Mouse (Mus musculus): Measurements from ENCODE around the gene Rpl27. TPM values are rescaled to one million over a fixed set of nuclear protein-coding genes. Genes with fewer than 3 reads are reported as not detected.
"Not testable (repeated sequence)": the region's sequence is repeated elsewhere in the genome, so short reads cannot be mapped to it uniquely, and the experiment has no call there.

Rpl27 gene
- total RNA-seq, 2 experiments from 2014 or later = 31.5 to 34.7 TPM

DNA sequence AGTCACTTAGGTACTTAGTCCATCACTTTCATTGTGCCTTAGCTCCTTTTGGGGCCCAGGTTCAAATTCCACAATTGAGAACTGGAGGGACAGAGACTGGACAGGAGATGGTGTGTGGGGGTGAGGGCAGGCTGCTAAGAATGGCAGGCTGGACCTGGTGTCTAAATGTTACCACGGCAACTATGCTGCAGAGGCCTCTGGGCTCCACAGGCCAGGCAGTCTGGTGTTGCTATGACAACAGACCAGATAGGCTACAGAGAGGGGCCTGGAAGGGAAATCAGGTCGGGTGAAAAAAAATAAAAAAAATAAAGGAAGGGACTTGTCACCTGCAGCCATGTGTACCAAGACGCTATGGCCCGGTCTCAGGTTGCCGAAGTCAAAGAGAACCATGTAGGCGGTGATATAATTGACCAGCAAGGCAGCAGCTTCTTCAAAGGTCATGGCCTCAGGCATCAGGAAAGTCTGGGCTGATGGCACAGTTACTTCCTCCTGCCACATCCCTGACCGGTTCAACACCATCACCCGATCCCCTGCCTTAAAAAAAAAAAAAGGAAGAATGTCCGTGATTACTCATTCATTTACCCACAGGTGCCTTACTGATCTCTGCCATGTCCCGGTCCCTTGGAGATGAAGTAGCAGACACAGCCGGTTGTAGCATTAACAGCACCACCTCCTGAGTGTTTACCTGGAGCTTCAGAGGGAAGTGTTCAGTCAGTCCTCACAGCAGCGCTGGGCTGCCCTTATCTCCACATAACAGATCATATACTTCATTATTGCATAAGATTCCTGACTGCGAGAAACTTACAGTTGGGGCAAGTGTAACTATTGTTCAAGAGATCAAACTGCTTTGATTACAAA lies 20.7 kb downstream of the Rpl27 start:
- Histone ChIP-seq H3K27ac (no peak overlapping the region), H3K4me3 (no peak overlapping the region)
- no peak for TF ChIP-seq CTCF (IDR thresholded peaks at IDR 0.05)
- DNase-seq (ENCODE audit: extremely low spot score in 1 of 2, low spot score in 2 of 2) = no peak
- intact Hi-C loops (cut with DNase I) = no loop called here

DNA sequence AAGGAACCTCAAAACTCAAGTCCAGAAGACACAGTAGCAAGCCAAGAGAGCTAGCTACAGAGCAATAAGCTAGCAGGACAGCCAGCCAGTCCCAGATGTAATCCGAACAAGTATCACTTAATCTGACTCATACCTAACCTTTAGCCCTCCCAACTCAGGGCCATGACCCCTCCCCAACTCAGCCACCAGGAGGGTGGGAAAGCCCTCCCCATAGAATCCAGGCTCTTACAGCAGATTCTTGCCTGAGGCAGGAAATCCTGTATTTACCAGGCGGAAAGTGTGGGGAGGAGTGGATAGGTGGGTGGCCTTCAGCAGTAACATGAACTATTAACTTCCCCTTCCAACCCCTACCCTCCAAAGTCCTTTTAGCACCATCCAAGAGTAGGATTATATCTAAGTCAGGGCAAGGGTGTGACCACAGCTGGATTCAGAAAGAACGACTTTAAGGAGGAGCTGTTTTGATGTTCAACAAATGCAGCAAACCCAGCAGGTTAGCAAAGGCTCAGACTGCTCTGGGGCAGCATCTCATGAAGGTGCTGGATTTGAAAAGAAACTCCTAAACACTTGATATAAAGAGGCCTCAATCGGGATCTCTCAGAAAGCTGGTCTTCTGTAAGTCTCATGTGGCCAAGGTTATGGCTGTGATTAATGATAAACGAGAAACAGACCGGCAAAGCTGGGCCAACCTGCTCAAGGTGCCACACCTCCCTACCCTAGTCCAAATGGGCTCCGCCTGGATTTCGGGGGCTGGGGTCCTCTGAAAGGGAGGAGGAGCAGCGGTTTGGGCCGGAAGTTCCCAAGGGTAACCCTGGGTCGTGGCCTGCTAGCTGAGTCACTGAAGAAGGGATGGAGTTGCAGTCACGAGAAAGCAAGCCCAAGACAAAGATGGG lies 22.4 kb downstream of the Rpl27 start, which contains the start of gene Rnd2:
TSS of gene Rnd2 (plus strand) at position 789 of the 890 bp plus-strand sequence.
- Histone ChIP-seq H3K4me3 (peak within 1 kb of the TSS; percentile 70), H3K27ac (peak within 1 kb of the TSS; percentile 80)
- DNase-seq (ENCODE audit: extremely low spot score in 1 of 2, low spot score in 2 of 2) = no peak
- no peak for TF ChIP-seq CTCF (IDR thresholded peaks at IDR 0.05)
- intact Hi-C loops (cut with DNase I) = loop anchor here (2.0 kb wide), 1 partner anchor 16 kb away; the partner anchor contains the start of gene Ifi35

DNA sequence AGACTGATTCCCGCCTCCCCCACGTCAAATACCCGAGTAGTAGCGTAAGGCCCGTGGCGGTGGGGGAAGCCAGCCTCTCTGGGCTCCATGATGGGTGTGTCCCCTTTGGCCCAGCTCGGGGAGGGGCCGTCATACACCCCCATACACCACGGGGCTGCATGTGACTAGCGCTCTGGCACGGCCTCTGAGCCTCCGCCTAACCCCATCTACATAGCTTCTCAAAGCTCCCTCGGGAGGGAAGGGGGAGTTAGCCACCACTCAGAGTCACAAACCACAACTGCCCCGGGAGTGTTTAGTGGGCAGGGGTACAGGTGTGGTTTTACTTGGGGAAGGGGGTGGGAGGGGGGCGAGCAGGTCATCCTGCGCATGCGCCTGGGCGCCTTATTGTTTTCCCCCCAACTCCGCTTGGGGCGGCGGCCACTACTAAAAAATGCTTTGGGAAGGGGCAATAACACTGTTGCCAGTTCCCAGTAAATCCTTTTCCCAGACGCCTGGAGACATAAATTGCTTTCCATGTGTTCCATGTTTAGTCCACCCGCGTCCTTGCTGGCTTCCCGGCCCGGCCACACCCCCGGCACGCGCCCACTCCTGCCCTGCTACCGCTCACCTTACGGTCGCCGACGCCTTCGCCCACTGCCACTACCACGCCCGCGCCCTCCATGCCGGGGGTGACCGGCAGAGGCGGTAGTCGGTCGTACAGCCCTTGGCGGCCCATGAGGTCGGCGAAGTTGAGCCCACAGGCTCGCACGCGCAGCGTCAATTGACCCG lies 23.2 kb downstream of the Rpl27 start:
- H3K4me3 ChIP-seq = peak overlapping the region; percentile 70
- peak in 1 of 2 experiments; percentile 38 for DNase-seq (ENCODE audit: extremely low spot score in 1 of 2, low spot score in 2 of 2)
- intact Hi-C loops (cut with DNase I) = loop anchor here (2.0 kb wide), 1 partner anchor 16 kb away; the partner anchor contains the start of gene Ifi35
- peak overlapping the region; percentile 80 for H3K27ac ChIP-seq
- peak; percentile 1; the same call in 1 of the 2 replicates for TF ChIP-seq CTCF (IDR thresholded peaks at IDR 0.05)

DNA sequence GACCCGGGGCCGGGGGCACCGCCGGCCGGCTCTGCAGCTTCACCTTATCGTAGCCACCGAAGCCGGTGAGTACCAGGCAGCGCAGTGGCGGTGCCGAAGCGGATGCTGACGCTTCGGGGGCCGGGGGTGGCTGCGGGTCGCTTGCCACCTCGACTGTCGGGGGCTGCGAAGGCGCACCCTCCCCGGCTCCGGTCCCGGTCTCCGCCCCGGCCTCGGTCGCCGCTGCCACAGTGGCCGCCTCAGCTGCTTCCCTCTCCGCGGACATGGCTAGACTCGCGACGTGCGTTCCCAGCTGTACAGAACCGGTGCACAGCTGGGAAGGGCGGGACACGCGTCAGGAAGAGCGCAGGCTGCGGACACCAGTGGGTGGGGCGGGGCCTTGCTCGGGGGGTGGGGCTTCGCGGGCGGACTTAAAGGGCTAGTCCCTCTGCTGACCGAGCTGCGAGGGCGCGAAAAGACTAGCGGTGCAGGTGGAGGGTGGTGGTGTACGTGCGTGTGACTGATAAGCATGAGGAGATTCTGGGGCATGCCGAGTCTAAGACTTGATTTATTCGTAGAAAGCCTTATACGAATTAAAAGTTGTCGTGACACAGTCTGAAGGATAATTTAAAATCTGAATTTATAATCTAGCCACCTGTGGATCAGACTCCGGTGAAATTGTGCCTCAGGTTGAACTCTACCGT lies 23.9 kb downstream of the Rpl27 start, which contains the start of gene Vat1:
TSS of gene Vat1 (minus strand) at position 362 of the 683 bp plus-strand sequence.
- TF ChIP-seq CTCF (IDR thresholded peaks at IDR 0.05) = no peak; the same call in 1 of the 2 replicates
- intact Hi-C loops (cut with DNase I) = loop anchor here (2.0 kb wide), 3 partner anchors 17 to 77 kb away; partner anchors contain the start of gene Ifi35
- Histone ChIP-seq H3K27ac (peak within 1 kb of the TSS; percentile 80), H3K4me3 (peak within 1 kb of the TSS; percentile 70)
- DNase-seq (ENCODE audit: extremely low spot score in 1 of 2, low spot score in 2 of 2) = peak; percentile 58 to 66

GRCm38 (mm10) chr11:101466552-101466950 lies 24.5 kb downstream of the Rpl27 start:
- intact Hi-C loops (cut with DNase I) = loop anchor here (2.0 kb wide), 2 partner anchors 52 to 76 kb away; no protein-coding TSS in a partner anchor
- H3K27ac ChIP-seq; H3K4me3 ChIP-seq; DNase-seq (ENCODE audit: extremely low spot score in 1 of 2, low spot score in 2 of 2): not testable (repeated sequence)

DNA sequence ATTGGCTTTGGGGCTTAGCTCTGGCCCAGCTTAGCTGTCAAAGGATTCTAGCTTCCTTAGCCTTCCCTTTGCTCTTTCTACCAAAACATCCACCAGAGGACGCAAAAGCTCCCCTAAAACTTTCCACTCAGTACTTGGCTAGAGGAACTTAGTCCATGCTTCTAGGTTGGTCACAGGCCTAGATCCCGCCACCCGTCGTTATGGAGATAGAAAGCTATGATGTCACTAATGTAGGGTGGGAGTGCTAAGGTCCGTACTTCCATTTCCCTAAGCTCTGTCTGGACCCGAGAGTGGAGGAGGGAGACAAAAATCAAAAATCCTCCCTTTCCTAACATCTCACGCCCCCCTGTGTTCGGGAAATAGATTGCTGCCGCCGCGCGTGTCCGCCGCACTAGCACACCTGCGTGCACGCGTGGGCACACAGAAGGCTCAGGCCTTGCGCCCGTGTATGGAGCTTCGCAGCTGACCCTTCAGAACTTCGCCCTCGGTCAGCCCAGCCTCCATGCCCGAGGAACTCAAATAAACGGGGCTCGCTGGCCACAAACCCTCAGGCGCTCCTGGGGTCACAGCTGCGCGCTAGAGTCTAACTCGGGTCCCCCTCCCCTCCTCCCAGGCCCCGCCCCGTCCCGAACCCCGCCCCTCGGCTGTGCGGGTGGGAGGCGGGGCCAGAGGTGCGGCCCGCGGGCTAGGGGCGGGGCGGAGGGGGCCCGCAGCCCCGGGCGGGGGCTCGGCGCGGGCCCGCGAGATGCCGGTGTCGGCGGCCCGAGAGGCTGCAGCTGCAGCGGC lies 25.6 kb downstream of the Rpl27 start:
- intact Hi-C loops (cut with DNase I) = loop anchor here (2.0 kb wide), 3 partner anchors 51 to 85 kb away; partner anchors contain the start of gene Nbr1
- TF ChIP-seq CTCF (IDR thresholded peaks at IDR 0.05) = peak; percentile 71
- DNase-seq (ENCODE audit: extremely low spot score in 1 of 2, low spot score in 2 of 2) = peak; percentile 48 to 68
- Histone ChIP-seq H3K4me3 (peak overlapping the region; percentile 67), H3K27ac (peak overlapping the region; percentile 76)

DNA sequence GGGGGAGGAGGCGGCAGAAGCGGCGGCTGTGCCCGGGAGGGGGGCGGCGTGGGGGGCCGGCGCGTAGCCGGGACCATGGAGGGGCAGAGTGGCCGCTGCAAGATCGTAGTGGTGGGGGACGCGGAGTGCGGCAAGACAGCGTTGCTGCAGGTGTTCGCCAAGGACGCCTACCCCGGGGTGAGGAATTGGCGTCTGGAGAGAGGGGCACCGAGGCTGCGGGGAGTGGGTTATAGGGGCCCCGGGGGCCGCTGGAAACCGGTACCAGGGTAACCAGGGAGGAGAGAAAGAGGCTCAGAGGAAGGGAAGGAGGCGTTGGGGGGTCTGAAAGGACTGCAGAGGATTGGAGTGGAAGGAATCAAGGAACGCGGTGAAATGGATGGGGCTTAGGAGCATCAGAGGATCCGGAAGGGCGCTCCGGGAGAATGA lies 26.2 kb downstream of the Rpl27 start:
- intact Hi-C loops (cut with DNase I) = loop anchor here (2.0 kb wide), 1 partner anchor 85 kb away; the partner anchor contains the start of gene Nbr1
- DNase-seq (ENCODE audit: extremely low spot score in 1 of 2, low spot score in 2 of 2) = no peak
- TF ChIP-seq CTCF (IDR thresholded peaks at IDR 0.05) = no peak

DNA sequence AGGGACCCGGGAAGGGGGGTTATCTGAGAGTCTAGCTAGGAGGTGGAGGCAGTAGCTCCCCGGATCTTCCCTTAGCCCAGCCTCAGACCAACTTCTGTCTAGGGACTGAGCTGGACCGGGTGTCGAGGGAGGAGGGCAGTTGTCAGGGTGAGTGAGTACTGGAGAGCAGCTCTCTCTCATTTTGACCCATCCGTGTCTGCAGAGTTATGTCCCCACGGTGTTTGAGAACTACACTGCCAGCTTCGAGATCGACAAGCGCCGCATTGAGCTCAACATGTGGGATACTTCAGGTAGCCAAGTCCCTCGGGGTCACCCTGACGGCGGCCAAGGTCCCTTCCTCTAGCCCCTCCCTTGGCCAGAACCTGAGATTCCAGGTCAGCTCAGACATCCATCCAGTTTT lies 26.6 kb downstream of the Rpl27 start:
- Histone ChIP-seq H3K4me3 (peak overlapping the region; percentile 67), H3K27ac (peak overlapping the region; percentile 76)
- intact Hi-C loops (cut with DNase I) = loop anchor here (2.0 kb wide), 1 partner anchor 84 kb away; the partner anchor contains the start of gene Nbr1
- no peak for TF ChIP-seq CTCF (IDR thresholded peaks at IDR 0.05)
- DNase-seq (ENCODE audit: extremely low spot score in 1 of 2, low spot score in 2 of 2) = no peak

More for the DNA sequence above, 26.2 kb downstream of the Rpl27 start:
- Histone ChIP-seq H3K4me3 (peak overlapping the region; percentile 67), H3K27ac (peak overlapping the region; percentile 76)

GRCm38 (mm10) chr11:101469155-101469554 lies 27.1 kb downstream of the Rpl27 start:
- intact Hi-C loops (cut with DNase I) = loop anchor here (2.0 kb wide), 1 partner anchor 84 kb away; the partner anchor contains the start of gene Nbr1
- peak overlapping the region; percentile 76; the same call in 1 of the 2 replicates for H3K27ac ChIP-seq
- DNase-seq (ENCODE audit: extremely low spot score in 1 of 2, low spot score in 2 of 2) = no peak
- H3K4me3 ChIP-seq = peak overlapping the region; percentile 67
- TF ChIP-seq CTCF (IDR thresholded peaks at IDR 0.05) = no peak
